Mouse (Mus musculus) layer of hippocampus, adult 8-10 months (tissue): ENCODE data around the gene Hoxa5. TPM values are rescaled to one million over a fixed set of nuclear protein-coding genes. Genes with fewer than 3 reads are reported as not detected.

ENCODE experiments used
- DNase-seq, 2 experiments: peaks; one replicate each; pipeline ENCODE4 v3.0.0; 2022; ENCODE audit warnings: low spot score in 2 of 2
- total RNA-seq, 4 experiments: library from RNA; stranded (reverse); gene quantifications; 2 replicates each; pipeline ENCODE4 v1.2.4; 2022

Gene Hoxa5
- total RNA-seq, result not detected

DNA sequence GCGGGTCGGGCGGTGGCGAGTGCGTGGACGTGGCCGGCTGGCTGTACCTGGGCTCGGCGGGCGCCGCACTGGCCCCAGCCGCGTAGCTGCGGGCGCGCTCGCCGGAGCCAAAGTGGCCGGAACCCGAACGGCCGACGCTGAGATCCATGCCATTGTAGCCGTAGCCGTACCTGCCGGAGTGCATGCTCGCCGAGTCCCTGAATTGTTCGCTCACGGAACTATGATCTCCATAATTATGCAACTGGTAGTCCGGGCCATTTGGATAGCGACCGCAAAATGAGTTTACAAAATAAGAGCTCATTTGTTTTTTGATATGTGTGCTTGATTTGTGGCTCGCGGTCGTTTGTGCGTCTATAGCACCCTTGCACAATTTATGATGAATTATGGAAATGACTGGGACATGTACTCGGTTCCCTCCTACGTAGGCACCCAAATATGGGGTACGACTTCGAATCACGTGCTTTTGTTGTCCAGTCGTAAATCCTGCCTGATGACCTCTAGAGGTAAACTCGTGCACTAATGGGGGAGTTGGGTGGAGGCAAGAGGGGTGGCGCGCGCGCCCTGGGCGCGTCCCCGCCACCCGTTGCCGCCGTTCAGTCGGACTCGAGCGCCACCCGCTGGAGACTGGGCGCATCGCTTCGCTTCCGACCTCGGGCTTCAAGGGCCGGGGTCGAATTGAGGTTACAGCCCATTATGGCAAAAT is at the start of gene Hoxa5:
TSS of gene Hoxa5 (minus strand) at position 538 of the 703 bp plus-strand sequence.
- no peak for DNase-seq

DNA sequence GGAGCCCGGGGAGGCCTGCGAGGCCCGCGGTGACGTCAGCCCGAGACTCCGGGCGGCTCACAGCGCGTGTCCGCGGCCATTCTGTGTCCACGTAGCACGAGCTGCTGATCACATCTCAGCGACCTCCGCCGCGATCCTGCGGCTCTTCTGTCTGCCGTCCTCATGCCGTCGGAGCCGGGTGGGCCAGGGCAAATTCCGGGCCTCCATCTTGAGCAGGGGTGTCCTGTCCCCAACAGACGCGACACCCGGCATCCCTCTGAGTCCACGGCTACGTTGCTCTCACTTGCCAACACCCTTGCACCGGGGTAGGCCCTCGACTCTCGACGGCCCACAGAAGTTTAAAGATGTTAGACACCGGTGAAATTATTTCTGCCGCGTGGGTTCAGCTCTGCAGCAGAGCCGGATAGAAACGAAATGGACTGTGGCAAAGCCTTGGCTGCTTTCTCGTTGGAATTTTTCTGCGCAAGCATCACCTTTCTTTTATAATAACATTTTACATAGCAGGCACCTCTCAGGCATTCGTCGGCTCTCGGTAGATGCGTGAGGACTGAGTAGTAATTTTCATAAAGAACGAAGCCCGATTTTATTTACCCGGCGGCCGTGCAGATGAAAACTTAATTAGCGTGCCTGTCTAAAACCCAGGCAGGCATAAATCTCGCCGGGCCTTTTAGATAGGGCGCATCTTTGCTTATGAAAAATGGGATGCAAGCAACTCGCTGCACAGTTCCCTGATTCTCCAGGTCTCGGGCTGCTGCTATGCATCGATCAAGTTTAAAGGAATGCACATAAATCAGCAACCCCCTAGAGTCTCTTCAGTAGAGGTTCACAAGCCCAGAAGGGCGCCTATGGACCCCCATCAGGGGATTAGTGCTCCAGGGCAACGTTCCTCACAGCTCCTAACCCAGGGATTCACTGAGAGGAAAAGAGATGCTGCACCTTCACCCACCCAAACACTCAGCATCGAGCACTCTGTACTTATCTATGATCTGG is 49.4 kb upstream of the Hoxa5 start:
- no peak for DNase-seq

DNA sequence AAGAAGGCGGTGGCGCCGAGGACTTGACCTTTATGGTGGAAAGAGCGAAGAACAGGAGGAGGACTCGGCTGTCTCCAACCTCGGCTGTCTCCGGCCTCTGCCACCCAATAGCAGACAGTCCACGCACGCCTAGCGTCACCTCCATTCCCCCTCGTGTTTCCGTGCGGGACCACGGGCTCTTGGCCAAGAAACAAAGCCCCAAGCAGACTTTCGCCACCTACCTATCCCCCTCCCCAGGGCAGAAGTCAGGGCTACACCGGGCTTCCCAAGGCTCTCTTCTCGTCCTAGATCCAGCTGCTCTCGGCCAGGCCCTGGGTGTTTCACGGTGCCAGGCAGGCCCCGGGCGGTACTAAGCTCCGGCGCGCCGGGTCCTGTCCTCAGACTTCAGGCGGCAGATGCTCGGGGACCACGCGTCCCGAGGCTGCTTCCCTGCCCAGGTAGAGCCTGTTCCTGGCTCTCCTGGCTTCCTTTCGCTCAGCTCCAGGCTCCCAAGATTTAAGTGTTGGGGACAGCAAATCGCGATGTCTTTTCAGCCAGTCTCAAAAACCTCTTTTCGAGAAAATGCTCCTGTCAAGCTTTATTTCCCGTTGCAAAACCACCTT is 48.5 kb upstream of the Hoxa5 start:
- no peak for DNase-seq

DNA sequence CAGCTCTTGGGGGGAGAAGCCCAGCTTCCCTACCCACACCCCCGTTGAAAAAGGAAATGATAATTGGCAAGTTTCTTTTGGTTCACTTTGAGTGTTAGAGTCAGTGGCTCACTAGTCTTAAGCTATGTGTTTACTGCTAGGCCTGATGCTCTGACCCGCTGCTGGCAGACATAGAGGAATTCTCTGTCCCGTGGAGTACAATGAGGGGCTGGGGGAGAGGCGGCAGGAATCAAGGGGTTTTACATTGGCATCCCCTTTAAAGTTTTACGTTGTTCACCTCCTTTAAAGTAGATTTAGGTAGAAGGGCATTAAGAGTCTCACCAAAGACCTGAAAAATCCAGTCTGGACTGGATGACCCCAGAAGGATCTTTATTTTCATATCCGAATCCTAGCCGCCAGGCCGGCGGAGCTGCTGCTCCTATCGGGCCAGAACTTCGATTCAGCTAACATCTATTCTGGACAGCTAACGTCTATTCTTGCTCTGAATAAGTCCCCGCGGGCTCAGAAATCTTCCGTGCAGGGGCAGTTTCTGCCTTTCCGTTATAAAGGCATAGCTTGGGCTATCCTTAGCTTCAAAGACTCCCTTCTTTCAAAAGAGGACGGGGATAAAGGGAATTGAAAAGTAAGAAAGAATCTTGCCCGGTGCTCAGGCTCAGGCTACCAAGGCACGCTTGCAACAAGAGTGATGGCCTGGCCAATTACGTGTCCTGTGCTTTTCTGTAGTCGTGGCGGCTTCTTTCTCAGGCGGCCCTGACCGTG is 47.8 kb upstream of the Hoxa5 start:
- no peak for DNase-seq

DNA sequence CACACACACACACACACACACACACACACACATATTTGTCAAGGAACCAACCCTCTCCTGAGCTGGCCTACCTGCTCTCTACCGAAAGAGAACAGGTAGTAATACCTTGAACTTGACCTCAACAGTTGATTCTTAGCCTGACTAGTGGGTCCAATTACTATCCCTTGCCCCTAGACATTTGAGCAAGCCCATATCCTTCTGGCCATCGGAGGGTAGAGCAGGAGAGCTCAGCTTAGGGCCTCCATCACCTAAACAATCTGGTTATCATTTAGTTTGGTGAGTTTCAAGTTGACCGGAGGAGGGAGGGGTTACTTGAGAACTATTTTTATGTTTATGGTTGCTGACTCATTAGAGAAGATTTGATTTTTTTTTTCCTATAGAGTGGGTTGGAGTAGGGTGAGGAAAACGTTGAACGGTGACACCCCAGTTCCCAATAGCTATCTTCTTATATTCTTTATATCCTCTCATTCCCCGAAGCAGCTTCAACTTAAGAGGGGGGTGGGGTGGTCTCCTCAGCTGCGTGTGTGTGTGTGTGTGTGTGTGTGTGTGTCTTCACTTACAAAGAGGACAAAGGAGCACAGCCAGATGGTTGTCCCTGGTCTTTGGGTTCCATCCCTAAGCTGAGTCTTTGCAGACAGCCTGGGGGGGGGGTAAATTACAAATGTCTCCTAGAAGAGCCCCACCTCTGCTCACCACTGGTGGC is 46.9 kb upstream of the Hoxa5 start:
- no peak for DNase-seq

DNA sequence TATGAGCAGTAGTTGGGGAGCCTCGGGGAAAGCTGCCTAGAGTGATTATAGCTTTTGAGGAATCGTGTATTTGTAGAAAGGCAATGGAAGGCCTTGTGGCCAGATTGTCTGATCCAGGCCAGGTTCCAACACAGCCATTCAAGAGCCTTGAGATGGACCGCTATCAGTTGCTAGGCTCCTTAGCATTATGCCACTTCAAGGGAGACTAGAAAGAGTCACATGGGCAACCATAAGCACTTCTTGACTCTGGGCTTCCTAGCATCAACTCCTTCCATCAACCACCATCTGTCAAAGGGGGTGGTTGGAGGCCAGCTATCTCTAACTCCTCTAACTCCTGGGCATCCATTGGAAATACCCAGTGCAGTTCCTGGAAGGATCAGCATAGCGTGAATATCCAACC is 45.4 kb upstream of the Hoxa5 start:
- no peak for DNase-seq

DNA sequence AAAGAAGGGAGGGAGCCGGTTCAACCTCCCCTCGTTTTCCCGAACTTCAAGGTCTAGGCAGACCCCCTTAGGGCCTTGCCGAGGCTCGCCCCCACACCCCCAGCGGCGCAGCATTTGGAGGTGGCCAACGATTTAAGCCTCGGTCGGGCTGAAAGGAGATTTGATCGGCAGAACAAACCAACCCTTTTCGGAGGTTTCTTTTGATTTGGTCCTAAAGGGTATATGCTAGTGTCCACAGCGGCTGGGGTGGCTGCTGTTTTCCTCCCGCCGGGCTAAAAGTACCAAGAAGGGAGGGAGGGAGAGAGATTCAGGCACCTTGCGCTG is 45.0 kb upstream of the Hoxa5 start:
- DNase-seq, result no peak

DNA sequence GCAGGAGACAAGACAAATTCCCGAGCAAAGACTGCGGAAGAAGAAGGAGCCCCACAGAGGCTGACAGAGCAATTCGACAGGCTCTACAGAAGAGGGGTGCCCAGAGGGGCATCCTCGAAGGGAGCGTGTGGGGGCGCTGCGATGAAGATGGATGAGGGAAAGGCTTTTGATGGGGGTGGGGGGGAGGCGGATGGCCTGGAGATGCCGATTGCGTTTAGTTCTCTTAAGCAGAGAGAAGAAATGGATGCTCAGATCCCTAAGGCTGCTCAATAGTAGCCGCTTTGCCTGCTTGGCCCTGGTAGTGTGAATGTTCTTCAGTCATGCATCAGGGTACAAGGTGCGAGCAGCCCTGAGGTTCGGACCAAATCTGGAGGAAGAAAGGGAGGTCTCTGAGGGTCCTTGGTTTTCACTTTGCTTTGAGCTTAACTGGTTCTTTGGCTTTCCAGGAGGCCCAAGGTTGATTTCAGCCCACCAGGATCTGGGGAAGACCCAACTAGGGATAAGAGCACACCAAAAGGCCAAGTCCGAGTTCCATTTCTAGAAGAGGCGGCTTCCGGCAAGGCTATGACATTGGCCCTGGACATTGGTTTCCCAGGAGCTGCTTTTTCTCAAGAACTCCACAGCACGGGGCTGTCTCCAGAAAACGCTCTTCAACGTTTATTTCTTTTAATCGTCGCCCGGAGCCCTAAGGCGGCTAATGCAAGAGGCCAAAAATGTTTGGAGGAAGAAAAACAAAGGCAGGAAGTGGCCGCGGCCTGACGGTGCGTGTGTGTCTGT is 44.4 kb upstream of the Hoxa5 start:
- no peak for DNase-seq

DNA sequence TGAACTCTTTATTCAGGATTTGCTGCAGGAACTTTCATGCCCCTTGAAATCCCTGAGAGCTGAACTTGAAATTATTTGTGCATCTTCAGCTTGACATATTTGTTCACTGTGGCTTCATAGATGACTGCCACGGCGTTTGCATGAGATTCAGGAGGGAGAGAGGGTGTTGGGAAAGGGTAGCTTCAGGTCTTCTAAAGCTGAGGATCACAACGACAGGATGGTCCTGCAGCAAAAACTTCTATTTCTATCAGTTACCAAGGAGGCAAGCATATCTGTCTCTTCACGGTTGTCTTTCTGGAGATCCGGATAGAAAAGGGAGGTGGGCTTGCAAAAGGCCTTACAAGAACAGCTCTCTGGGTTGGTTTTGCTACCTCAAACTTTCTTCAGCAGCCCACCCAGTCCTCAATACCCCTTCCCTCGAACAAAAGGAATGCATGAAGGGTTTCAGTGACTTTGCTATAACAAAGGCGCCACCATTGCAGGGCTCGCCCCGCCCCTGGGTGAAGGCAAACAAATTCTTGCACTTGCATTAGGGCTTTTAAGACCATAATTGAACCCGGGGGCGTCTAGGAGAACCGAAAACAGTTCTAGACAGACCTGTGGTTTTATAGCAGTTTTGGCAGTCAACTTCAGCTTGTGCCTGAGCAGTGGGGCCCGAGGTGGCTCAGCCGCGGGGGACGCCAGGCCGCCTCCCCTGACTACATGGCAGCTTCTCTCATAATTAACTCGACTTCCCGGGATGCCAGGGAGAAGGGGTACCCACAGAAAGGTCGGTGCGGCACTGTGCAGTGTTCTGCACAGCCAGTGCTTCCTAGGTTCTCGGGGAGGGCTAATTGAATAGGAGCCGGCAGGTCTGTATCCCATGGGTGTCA is 43.6 kb upstream of the Hoxa5 start:
- no peak for DNase-seq

DNA sequence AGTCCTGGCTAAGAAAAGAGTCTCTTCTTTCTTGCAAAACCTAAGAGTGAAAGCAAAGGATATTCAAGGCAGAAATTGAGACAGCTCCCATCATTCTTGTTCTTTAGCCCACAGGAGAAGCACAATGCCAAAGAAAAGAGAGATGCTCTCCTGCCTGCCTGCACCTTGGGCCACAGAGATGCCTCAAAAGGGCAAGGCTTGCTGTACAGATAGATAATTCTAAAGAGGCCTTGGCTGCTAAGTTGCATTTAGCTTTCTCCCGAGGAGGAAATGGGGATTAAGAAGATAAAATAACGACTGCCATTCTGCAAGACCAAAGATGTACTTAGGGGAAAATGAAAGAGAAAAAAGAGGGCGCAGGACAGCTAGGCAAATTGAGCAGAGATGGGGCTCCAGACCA is 42.5 kb upstream of the Hoxa5 start:
- DNase-seq, result no peak

DNA sequence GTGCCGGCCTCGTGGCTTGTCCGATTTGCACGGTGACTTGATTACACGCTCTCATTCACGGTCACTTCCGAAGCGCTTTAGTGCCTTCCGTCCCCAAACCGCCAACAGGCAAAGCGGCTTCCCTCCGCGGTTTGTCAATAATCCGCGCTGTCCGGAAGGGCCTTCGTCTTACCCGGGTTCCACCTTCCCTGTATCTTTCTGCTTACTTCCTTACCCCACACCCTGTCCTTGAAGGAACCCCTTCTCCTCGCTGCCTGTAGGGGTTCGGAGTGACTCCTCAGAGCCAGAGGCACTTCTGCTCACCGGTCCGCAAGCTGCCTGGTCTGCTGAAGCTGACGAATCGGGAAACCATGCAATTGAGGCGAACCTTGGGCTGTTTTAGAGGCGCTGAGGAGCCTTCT is 42.0 kb upstream of the Hoxa5 start:
- DNase-seq, result no peak

DNA sequence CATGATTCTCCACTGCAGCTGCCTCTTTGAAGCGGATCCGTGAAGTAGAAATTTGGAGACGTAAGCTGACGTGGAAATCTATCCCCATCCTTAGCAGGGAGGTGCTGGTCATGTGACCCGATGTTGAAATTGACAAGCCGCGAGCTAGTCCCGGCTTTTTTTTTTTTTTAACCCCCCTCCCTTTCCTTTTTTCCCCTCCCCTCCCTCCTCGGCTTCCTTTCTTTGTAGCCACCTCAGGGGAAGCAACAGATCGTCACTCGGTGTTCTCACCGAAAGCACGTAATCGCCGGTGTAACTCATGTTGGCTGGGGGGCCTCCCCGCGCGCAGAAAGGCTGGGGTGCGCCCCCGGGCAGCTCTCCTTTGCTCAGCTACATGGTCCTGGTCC is 41.4 kb upstream of the Hoxa5 start, which contains the start of gene Hoxa11:
TSS of gene Hoxa11 (minus strand) at position 54 of the 386 bp plus-strand sequence.
- DNase-seq, result no peak

DNA sequence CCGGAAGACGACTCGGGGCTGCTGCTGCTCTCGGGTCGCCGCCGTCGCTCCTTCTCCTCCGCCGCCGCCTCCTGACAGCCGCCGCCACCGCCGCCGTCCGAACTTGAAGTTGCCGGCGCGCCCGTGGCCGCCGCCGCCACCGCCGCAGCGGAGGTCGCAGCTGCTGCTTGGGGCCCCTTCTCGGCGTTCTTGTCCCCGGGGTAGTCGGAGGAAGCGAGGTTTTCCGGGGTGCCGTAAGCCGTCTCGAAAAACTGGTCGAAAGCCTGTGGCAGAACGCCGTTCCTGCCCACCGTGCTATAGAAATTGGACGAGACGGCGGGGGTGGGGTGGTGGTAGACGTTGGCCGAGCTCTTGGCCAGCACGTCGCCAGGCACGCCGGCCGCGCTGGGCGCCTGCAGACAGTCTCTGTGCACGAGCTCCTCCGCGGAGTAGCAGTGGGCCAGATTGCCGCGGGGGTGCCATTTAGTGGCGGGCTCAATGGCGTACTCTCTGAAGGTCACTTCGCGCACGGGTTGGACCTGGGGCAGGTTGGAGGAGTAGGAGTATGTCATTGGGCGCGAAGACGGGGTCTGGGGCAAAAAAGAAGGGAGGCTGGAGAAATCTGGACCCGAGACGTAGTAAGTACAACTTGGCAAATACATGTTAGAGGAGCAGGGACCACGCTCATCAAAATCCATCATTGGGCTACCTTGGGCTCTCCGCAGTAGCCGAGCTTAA is 40.8 kb upstream of the Hoxa5 start:
- DNase-seq, result no peak

DNA sequence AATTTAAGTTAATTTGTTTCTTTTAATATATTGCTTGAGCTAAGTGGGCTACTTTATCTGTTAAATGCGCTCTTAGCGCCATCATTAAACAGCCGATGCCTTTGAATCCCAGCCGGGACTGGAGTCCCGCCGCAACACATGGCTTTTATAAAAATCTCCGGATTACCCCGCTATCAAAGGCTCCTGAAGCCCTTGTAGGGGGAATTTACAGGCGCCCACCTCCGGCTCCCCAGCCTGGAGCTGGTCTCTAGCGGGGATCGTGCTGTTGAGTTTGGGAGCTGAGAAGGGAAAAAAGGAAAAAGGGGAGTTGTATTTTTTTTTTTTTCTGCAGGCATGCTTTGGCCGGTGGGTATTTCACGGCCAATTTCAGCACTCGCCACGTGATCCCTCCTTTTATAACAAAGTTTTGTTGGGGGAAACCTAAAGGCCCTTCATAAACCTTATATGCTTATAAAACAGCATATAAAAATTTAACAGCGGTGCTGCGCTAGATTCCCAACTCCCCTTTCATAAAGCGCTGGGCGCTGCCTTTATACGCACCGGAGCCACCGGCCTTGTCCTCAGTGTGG is 40.2 kb upstream of the Hoxa5 start:
- no peak for DNase-seq

DNA sequence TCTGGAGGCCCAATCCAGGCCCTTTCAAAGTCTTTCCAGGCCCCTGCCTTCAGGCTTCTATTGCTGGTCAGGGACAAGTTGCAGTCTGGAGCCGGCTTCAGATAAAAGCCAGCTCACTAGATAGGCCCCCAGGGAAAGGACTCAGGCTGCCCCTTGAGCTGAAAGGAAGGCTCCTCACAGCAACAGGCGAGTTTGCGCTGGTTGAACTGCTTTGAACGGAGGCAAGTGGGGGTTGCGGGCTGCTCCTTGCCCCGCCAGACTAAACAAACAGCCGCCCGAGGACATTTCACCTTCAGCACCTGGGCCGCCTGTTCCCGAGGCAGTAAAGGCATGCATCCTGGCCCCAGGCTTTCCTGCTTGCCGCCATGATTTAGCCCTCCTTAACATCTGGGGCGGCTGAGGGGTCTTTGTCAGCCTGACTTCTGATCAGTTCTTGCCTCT is 39.3 kb upstream of the Hoxa5 start:
- no peak for DNase-seq

DNA sequence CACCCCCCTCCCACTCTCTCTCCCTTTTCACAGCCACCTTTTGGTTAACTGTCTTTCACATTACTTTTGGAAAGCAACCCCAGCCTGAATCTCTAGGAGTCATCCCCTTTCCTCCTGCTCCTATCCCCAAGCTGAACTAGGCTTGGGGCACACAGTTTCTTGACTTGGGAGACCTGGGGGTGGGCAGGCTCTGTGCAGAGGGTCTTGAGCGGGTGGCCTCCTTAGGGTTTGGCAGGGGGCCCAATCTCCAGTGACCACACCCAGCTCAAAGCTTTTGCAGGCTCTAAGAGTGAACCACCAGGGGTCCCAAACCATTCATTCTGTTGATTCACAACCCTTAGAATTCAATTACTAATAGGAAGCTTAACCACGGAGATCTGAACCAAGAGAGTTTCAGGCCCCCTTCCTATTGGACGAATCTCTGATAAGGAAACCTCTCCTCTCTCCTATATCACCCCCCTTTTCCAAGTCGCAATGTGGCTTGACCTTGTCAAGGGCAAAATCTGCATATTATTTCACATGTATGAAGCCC is 38.5 kb upstream of the Hoxa5 start:
- DNase-seq, result no peak

DNA sequence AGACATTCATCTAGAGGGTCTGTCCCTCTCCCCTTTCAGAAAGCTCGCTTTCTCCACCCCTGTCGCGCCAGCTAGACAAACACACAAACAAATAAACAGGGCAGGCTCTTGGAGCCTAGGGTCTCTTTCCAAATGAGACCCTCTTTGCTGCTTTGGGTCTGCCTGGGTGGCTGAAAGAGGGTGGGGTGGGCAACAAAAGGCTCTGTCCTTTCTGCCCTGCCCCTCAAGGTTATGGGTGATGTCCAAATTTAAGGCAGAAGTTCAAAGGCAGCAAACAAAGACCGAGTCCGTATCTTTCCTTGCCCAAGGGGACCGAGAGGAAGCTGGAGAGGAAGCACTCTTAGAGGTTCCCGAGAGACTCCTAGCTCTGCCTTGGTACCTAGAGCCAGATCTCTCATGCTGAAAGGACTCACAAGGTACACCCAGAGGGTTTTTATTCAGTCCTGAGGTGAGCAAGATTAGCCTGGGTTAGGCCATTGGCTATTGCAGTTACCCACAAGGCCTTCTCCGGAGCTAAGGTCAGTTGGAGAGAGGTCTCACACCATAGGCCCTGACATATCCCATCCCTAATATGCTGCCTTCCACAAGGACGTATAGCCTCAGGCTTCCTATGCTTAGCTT is 36.7 kb upstream of the Hoxa5 start:
- no peak for DNase-seq
